Mouse (Mus musculus) ovary, postnatal 10 days (tissue): ENCODE data around the gene Pakap.
A peak's percentile ranks its signal among the peaks of the same experiment; 100 is the strongest.

Experiments used
- DNase-seq: peaks from one replicate; pipeline ENCODE4 v3.0.0; 2022; ENCODE audit warnings: low spot score

The Pakap gene

DNA sequence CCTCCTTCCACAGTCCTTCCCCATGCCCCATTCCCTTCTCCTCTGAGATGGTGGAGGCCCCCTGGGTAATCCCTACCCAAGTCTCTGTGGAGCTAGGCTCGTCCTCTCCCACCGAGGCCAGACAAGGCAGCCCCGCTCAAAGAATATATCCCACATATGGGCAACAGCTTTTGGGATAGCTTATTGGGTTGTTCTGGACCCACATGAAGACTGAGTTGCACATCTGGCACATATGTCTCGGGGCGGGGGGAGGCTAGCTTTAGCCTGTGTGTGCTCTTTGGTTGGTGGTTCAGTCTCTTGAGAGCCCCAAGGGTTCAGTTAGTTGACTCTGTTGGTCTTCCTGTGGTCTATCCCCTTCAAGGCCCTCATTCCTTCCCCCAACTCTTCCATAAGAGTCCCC lies 58.9 kb downstream of the Pakap start:
- DNase-seq: no peak

DNA sequence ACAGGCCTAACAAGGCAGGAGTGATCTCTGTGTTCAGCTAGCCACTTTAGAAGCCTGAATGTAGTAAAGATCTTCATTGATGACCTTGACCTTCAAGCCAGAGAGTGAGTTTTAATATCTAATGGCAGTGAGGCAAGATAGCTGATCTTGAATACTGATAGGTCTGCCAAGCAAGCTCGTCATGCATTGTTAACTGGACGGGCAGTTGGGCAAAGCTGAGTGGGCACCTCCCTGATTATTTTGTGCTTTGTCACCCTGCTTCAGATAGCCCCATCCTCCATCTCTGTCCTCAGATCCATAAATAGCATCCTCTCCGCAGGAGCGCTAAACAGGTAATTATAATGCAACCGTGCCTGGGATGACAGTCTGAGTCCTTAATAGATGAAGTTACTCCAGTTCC lies 64.4 kb downstream of the Pakap start:
- no peak for DNase-seq

DNA sequence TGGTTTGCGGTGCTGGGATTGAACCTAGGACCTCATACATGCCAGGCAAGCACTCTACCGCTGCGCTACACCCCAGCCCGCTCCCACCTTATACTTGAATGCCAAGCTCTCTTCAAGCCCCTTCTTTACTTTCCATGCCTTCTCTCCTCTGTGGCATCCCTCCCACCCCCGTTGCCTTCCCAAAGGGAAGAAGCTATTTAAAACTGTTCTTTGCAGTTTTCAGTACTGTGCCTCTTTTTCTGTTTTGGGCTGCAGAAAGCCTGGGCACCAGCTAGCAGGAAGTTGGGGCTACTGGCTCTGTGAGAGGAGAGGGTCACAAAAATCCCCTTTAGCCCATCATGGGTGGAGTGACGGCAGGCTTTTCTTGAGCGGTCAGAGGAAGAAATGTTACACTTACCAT lies 65.1 kb downstream of the Pakap start:
- DNase-seq: no peak

DNA sequence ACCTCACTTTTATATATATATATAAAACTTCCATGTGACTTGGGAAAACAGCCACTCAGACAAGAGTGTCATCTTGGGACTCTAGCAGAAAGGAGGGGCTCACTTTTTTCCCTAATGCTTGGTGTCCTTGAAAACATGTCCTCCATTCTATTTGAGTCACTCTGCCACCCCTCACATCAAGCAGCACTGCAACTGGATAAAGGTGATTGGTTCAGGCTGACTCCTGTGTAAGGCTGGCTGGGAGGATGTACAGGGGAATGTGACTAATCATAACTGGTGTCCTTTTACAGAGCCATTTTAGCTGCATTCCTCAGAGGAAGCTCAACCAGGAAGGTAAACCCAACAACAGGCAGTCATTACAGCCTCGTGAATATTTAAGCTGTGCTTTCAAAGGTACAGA lies 67.0 kb downstream of the Pakap start:
- no peak for DNase-seq

DNA sequence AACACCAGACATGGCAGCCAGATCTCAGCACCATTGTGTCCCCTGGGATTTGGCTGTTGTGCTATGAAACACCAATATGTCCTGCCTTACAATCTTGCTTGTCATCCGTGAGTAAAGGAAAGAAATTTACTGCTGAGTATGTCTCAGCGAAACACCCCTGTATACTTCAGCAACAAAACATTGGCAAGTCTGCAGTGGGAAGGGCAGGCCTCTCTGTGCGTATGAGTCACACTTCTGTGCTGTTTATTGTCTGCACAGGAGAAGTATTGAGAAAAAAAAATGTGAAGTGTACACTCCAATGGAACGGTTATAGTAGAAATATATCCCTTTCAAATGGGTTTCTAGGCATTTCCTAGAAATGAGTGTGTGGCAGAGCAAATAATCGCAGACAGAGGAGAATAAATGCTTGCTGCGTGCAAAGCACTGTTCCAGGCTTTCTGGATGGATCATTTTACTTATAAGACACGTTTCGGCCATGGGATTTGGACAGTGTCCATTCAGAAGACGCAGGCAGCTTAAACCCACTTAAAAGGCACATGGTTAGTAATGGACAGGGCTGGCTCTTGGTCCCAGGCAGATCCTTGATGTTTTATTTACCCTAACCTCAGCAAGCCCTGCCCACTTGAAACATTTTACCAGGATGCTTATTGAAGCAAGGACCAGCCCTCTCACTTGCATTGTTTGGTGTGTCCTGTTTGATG lies 69.0 kb downstream of the Pakap start:
- DNase-seq: no peak

DNA sequence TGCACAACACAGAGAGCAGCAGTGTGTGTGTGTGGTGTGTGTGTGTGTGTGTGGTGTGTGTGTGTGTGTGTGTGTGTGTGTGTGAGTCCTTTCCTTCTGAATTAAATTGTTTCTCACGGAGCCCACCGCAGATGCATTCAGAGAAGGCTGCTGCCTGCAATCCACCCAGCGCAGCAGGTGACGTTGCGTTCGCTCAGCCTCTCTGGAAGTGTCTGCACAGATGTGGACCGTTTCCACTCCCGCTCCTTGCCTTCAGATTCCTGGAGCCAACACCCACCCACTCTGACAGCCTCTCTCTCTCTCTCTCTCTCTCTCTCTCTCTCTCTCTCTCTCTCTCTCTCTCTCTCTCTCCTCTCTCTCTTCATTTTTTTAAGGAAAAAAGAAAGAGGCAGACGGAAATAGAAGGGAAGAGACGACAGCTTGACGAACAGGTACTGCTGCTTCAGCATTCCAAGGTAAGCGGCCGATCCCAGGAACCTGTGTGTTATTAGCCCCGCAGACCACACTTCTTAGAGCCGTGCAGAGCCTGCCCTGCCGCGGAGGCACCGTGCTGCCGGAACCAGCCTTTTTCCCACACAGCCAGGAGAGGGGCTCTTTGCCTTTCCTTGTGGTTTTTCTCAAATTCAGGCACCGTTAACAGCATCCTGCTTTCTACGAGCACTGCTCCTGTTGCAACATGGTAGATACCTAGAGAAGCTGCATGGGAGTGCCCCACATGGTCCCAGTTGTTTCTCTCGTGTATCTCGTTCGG lies 69.8 kb downstream of the Pakap start:
- DNase-seq: no peak

DNA sequence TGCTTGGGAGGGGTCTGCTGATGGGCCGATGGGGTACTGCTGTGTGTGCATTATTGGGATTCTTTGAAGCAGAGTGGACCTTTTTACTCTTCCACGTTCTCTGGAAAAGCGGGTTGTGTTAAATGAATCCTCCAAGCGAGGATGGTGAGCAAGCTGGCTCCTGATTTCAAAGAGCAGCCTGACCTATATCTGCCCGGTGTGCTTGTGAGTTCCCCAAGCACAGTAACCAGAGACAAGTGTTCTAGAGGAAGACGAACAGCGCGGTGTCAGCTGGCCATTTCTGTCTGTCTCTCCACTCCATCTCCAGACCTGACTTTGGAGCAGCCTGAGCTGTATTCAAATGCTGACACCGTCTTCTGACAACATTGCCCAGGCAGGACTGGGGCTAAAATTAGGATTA lies 71.0 kb downstream of the Pakap start:
- no peak for DNase-seq

DNA sequence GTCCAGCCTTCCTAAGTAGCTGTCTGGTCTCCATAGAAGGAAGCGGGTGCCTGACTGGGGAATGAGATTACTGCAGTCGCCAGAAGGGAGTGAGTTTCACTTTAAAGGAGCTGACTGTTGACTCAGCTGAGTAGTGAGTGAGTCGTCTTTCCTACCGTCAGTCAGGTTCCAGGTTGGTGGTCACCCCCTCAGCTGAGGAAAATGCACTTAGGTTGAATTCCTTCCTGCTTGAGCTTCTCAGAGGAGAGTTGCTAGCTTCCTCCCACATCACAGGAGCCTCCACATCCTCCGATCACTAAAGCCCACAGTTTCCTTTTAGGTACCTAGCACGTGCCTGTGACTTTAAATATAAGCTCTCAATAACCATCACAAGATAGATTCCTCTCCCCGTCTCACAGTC lies 72.2 kb downstream of the Pakap start:
- DNase-seq: no peak

DNA sequence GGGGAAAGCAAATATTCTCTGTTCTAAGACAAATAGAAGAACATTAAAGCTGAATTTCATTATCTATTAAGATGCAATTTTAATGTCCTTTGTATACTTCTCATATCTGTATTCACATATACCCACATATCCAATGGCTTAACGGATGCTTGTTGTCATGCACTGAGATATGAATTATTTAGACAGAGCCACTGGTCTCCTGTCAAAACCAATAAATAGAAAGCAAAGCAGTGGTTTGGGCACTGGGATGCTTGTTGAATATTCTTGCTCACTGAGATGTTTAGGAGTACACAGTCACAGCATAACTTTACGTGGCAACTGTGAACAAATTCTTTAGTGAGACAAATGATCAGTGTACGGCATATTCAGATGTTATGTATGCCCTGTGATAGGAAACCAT lies 73.0 kb downstream of the Pakap start:
- DNase-seq: no peak

DNA sequence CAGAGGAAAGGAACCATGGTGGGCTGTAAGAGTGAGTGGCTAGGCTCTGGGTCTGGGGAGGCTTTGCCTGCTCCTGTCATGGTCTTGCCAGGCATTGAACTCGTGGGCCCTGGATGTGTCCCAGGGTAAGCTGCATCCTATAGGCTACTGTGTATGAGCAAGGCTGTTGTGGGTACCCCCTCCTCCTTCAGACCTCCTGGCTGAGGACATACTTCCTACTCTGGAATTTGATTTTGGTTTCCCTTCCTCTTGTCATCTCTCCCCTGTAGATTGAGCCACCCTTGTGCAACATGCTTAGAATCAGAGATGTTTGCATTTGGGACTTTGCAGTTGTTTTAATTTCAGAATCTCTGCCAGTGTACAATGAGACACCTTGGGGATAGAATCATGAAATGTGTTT lies 83.0 kb downstream of the Pakap start:
- no peak for DNase-seq

DNA sequence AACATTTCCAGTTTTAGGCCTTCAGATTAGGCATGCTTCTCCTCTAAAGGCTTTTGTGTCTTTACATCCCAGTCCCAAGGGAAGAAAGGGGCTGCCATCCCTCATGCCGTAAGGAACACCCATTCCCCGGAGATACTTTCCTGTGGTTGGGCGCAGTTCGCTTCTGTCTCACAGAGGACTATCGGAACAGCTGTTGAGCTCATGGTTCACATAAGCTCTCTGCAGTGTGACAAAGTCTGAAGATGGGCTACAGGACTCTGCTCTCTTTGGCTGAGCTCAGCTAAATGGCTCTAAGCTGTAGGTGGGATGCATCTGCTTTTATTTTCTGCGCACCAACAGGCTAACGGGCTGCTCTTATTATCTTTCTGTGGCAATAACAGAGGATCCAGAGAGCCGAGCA lies 83.6 kb downstream of the Pakap start:
- DNase-seq: no peak

DNA sequence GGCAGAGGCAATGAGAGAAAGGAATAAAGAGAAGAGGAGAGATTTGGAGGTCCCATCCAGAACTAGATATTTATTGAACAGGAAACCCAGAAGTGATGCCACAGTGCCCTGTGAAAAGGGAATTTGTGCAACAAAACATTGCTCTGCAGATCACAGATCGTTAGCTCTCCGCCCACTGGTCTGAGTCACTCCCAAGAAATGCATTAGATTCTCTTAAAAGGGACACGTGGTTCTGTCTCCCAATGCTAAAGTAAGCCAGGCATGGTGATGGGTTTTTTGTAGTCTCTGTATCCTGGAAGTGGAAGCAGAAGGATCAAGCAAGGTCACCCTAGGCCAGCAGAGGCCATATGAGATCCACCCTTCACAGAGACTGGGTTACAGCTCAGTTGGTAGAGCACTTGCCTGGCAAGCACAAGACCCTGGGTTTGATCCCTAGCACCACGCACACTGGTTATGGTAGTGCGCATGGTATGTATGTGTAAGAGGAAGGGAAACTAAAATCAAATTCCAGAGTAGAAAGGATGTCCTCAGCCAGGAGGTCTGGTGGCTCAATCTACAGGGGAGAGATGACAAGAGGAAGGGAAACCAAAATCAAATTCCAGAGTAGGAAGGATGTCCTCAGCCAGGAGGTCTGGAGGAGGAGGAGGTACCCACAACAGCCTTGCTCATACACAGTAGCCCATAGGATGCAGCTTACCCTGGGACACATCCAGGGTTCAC lies 84.4 kb downstream of the Pakap start:
- no peak for DNase-seq

DNA sequence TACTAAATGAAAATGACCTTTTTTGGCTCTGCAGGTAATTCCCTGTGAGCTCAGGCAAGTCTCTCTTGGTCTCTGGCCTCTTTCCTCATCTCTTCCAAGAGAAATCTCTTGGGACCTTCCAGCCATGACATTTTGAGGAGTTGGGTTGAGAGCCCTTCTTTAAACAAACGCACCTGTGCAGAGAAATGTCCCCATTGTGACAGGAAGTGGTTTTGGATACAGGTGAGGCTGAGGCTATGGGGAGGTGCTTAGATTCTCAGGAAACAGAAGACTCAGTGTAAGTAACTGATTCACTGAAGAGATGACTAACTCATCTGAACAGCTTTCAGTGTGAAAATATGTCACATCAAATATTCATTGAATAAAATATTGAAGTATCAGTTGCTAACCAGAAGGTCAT lies 88.0 kb downstream of the Pakap start:
- DNase-seq: no peak

DNA sequence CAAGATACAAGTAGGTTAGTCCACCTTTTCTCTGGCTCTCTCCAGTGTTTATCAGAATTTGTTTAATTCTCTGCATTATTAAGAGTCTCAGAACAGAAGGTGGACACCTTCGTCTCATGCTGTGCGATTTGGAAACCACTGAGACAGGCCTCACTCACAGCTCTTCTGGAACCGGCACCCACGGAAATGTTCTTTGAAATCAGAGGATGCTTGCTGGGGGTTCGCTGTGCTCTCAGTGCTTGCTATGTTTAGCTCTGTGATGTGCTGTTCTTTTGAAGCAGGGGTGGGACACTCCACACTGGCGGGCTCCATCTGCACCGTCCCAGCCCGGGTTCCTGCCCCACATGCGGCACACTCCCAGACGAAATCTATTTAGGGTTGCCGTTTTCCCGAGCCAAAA lies 88.4 kb downstream of the Pakap start:
- no peak for DNase-seq

DNA sequence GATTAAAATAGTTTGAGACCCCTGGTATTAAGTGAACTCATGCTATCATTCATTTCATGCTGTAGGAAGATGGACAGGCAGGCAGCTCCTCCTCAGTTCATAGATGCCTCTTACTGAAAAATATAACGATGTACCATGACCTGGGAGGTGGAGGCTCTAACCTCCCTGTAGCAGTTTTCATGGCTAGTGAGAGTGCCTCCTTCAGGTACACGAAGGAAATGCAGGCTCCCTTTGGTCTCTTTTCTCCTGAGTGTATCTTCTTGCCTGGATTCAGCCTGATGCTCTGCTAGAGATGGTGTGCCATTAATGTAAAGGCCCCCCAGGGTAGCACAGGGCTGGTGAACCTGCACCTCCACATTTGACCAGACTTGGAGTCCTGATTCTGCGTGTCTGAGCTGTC lies 88.9 kb downstream of the Pakap start:
- no peak for DNase-seq

DNA sequence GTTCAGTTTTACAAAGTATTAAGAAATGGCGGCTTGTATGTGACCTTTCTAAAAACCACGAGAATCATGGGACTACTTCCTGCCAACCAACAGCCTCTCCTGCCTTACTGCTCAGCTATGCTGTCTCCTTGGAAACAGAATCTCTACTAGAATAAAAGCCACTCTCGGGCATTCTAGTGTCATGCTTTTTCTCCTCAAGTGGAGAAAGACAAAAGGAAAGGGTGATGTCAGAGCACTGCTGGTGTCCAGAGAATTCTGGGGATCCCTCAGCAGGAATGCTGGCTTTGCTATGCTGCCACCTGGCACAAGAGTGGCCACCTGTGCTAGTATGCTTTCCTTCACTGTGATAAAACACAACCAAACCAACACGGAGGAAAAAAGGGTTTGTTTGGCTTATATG lies 92.5 kb downstream of the Pakap start:
- DNase-seq: no peak

DNA sequence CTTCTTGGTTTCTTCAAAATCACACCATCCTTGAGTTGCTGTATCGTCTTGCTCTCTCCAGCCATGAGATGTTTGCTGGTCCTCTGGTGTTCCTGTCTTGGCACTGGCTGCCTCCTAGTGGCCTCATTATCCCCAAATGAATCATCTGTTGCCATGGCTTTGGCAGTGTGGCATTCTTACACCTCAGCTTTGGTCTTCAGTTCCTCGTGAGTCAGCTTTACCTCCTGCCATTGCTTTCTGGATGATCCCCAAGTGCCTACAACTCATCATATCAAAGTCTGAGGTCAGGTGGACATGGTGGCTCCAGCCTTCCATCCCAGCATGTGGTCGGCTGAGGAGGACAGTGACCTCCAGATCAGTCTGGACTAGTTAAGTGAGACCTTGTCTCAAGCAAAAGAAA lies 98.1 kb downstream of the Pakap start:
- DNase-seq: no peak

DNA sequence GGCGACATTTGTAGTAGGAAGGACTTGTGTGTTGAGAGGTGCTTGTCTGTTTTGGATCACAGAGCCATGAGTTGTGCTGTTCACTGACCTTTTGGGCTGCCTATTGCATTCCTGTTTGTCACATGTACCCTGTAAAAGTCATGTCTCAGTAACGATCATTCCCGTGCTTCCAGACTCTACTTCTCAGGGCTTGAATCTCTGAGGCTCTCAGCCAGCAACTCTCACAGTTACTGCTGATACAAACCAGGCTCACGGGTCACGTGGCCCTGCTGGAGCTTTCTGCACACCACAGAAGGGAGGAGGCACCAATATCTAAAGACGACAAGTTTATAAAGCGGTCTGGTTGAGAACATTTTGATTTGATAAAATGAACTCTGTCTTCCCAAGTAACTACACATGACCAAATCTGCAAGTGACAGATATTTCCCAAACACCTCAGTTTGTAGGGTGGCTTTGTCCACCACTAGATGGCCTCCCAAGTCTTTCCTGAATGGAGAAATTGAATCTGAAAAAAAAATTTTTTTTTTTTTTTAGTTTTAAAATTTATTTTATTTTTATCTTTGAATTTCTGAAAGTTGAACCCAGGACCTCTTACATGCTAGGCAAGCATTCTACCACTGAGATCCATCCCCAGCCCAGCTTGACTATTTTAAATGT lies 103.0 kb downstream of the Pakap start:
- no peak for DNase-seq

DNA sequence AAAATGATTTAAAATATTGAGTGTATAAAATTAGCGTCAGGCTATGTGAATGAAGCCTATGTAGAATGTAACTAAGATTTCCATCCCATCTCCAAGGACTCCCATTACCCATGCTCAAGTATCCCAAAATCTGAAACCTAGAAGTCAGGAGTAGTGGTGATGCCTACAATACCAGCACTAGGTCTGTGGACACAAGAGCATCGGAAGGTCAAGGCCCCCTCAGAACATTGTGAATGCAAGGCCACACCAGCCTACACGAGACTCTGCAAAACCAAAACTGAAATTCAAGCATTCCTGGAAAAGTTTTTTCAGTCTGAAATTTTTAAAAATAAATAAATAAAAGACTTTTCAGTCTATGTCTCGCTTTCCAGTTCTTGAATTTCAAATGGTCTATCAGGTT lies 104.6 kb downstream of the Pakap start:
- no peak for DNase-seq

DNA sequence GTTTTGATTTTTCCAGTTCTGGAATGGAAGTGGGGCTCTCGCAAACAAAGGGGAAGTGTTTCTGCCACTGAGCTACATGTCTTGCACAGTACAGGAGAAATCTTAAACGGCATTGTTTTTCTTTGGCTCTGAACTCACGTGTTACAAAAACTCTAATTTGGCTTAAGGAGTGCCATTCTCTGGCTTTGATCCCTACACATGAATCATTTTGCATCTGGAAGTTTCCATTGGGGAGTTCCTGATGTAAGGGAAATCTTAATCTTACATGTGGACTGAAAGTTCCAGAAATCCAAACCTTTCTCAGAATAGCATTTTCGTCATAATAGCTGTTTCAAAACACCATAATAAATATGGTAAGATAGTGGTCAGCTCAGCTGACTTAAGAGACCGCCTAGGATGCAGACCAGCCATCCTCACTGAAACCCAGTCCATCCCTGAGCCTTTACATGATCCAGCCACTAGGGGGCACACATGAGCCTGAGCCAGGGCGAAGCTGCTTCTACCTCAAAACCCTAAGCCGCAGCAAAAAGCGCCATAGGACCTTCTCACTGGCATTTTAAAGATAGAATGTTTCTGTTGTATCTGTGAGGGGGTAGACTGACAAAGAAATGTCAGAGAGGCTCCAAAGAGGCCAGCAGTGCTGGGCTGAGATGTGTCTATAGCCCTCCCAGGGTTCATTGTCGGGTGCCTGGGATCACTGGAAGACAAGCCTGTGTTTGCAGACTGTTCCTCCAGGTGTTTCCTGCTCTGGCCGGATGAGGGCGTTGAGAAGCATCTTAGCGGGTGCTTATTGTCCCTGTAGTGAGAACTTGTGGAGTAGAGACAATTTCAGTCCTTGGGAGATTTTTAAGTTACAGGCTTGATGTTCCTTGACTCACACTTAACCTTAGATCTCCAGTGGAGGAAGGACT lies 105.3 kb downstream of the Pakap start:
- DNase-seq: peak; percentile 66

DNA sequence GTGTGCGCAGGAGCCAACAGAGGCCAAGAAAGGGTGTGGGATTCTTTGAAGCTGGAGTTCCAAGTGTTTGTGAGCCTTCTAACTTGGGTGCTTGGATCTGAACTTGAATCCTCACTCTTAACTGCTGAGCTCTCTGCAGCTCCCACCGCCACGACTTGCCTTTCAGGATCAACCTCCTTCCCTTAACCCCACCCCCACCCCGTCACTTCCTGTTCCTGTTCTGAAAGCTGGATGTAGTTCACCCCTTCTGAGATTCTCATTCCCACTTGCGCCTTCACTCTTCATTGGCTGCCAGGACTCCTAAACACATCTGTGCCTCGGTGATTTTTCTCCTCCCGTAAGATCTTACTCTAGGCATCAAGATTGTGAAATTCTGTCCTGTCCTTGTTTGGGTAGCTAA lies 106.4 kb downstream of the Pakap start:
- DNase-seq: no peak

DNA sequence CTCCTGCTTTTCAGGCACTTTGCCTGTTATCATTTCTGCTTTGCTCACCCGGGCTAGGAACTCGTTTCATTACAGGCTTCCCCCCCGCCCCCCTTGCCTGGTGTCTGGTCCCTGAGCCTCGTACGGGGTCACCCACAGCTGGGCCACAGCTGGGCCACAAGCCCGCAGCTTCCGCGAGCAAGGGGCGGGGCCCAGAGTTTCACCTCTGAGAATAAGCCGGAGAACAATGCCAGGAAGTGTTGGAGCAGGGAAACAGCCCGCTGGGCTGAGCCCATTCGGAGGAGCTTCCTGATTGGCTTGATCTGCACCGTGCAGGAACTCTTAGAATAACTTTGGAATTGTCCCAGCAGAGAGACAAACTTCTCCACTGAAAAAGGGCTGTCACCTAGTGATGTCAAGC lies 107.4 kb downstream of the Pakap start:
- peak; percentile 17 for DNase-seq
